Mouse (Mus musculus): Measurements from ENCODE around the gene P2rx1. TPM values are rescaled to one million over a fixed set of nuclear protein-coding genes. Genes with fewer than 3 reads are reported as not detected.

Gene P2rx1
- total RNA-seq, 2 experiments from 2014 or later: 0.78 to 0.96 TPM

Small RNAs within 50 kb of the gene (microRNA-seq; reads per million reads assigned to microRNA genes)
- gene Gm44467: 0 reads per million in 2 experiments

Other genes with a start within 250 kb of the P2rx1 start
- gene Cyb5d2, start 203.0 kb upstream of the P2rx1 start, total RNA-seq (2021): 10 to 100 TPM; 11.1 to 12.3 TPM
- gene Zzef1, start 202.9 kb upstream of the P2rx1 start, total RNA-seq (2021): 10 to 100 TPM; 47.4 to 52.0 TPM
- 1 to 10 TPM; 5.8 to 7.6 TPM for gene Atp2a3, start 37.9 kb upstream of the P2rx1 start, total RNA-seq (2021)
- gene Camkk1, start 19.9 kb downstream of the P2rx1 start, total RNA-seq (2021): 10 to 100 TPM; 51.5 to 55.1 TPM
- gene Ncbp3, start 48.7 kb downstream of the P2rx1 start, total RNA-seq (2021): 1 to 10 TPM; 9.5 to 10.0 TPM
- under 1 TPM; 0.11 to 0.32 TPM for gene Itgae, start 91.5 kb downstream of the P2rx1 start, total RNA-seq (2021)
- 1 to 10 TPM; 1.2 to 1.7 TPM for gene Haspin, start 139.2 kb downstream of the P2rx1 start, total RNA-seq (2021)
- gene P2rx5, start 161.3 kb downstream of the P2rx1 start, total RNA-seq (2021): 1 to 10 TPM; 1.5 to 1.7 TPM
- gene Emc6, start 177.9 kb downstream of the P2rx1 start, total RNA-seq (2021): 10 to 100 TPM; 69.1 to 79.6 TPM
- 10 to 100 TPM; 21.5 to 23.9 TPM for gene Tax1bp3, start 178.0 kb downstream of the P2rx1 start, total RNA-seq (2021)
- 10 to 100 TPM; 18.3 to 18.6 TPM for gene Ctns, start 199.9 kb downstream of the P2rx1 start, total RNA-seq (2021)
- gene Shpk, start 200.4 kb downstream of the P2rx1 start, total RNA-seq (2021): 1 to 10 TPM; 2.7 to 2.8 TPM
- gene Trpv1, start 235.2 kb downstream of the P2rx1 start, total RNA-seq (2021): under 1 TPM; 0.09 to 0.25 TPM